ENCODE assay signal across 18 mouse cellular contexts in genomic region chr13:112366321-112367029, GRCm38 (mm10).
DNase-seq lines count a peak whose midpoint lies in the region; TF ChIP-seq lines count a peak whose summit lies in the region.
"Had no signal": no experiment of that assay in that cellular context is flagged by ENCODE, and none has a peak within 500 bp of the region (broad histone marks: within the 10 kb centered on the region; RNA-seq: fewer than 3 reads in every experiment).

No protein-coding gene starts in this region.

- no peak for TF ChIP-seq CTCF in gastrocnemius, adult 2 months (IDR thresholded peaks at IDR 0.05)

- no peak overlapping the region for H3K9ac ChIP-seq in ES-E14 (ENCODE audit: insufficient read depth, low read depth, low read length, poor library complexity, severe bottlenecking)
- H3K9ac ChIP-seq: embryonic facial prominence, embryonic 15.5 days; forebrain, embryonic 15.5 days; hindbrain, embryonic 13.5 days had no signal

- no peaks in the 10 kb centered on the region for H3K36me3 ChIP-seq in ES-E14 (ENCODE audit: control insufficient read depth, insufficient read depth, low read length, poor library complexity, severe bottlenecking)
- H3K36me3 ChIP-seq in splenic B cell, adult 2 months (ENCODE audit: control insufficient read depth, insufficient read depth, low read length, poor library complexity, severe bottlenecking): no peaks in the 10 kb centered on the region
- H3K36me3 ChIP-seq: embryonic facial prominence, embryonic 15.5 days; forebrain, embryonic 10.5 days; forebrain, embryonic 15.5 days; hindbrain, embryonic 13.5 days had no signal

- H3K27me3 ChIP-seq in splenic B cell, adult 2 months (ENCODE audit: control insufficient read depth, insufficient read depth, low read length, poor library complexity, severe bottlenecking): no peaks in the 10 kb centered on the region
- H3K27me3 ChIP-seq: embryonic facial prominence, embryonic 15.5 days; forebrain, embryonic 15.5 days; hindbrain, embryonic 13.5 days had no signal

- peak overlapping the region; percentile 79 for H3K27ac ChIP-seq in gastrocnemius, adult 2 months
- no peak overlapping the region for H3K27ac ChIP-seq in ES-E14 (ENCODE audit: insufficient read depth, low read depth, low read length, poor library complexity, severe bottlenecking)
- H3K27ac ChIP-seq: forebrain, embryonic 10.5 days; forebrain, embryonic 15.5 days; hindbrain, postnatal 0 days had no signal

- in situ Hi-C loops in ES-E14 (cut with MboI; ENCODE audit: low sequenced_read_pairs in 2 of 2, unreplicated experiment in 2 of 2): no loop called here

- intact Hi-C loops in gastrocnemius, adult 2 months (cut with DNase I): no loop called here

- no peak for DNase-seq in gastrocnemius, adult 2 months
- DNase-seq in gastrocnemius, adult 18-20 months (ENCODE audit: low spot score): no peak
- peak; percentile 15 to 29 for DNase-seq in B cell, adult 2 months
- DNase-seq in ES-E14 (ENCODE audit: low read depth, low spot score): no peak
- peak; percentile 65 for DNase-seq in splenic B cell, adult 2 months (ENCODE audit: low read depth, low spot score)
- no peak for DNase-seq in cerebellum, adult 18-20 months
- DNase-seq in embryo, embryonic 10.5 days (ENCODE audit: low spot score): no peak
- DNase-seq: adrenal gland, adult 2 months; adrenal gland, postnatal 25 days; cerebellum, adult 8-10 months; cerebellum, postnatal 25 days; kidney, adult 18-20 months had no signal

- H3K9me3 ChIP-seq in ES-E14 (ENCODE audit: control insufficient read depth, insufficient read depth, low read depth, low read length): no peaks in the 10 kb centered on the region
- H3K9me3 ChIP-seq: embryonic facial prominence, embryonic 15.5 days; forebrain, embryonic 10.5 days; forebrain, embryonic 15.5 days; hindbrain, embryonic 13.5 days had no signal

- H3K4me1 ChIP-seq in ES-E14 (ENCODE audit: control insufficient read depth in 2 of 2, insufficient read depth in 2 of 2, low read length in 2 of 2, poor library complexity in 1 of 2): peaks cover 2 to 9% of the 10 kb centered on the region in 2 experiments; a peak in 3 of 4 replicates
- H3K4me1 ChIP-seq: forebrain, embryonic 10.5 days; forebrain, embryonic 15.5 days; hindbrain, embryonic 13.5 days had no signal

- no peak overlapping the region for H3K4me3 ChIP-seq in gastrocnemius, adult 2 months
- H3K4me3 ChIP-seq in ES-E14 (ENCODE audit: insufficient read depth in 1 of 2, low read depth in 1 of 2, low read length in 2 of 2, poor library complexity in 1 of 2, severe bottlenecking in 1 of 2): no peak overlapping the region
- H3K4me3 ChIP-seq: embryonic facial prominence, embryonic 15.5 days; erythroblast, embryonic 14.5 days; forebrain, embryonic 10.5 days; forebrain, embryonic 15.5 days; hindbrain, embryonic 13.5 days had no signal

TF ChIP-seq in ES-E14, 5 proteins besides CTCF, POLR2A, EP300 and RAD21:
- no peak for TF ChIP-seq CHD2 (IDR thresholded peaks at IDR 0.05; ENCODE audit: low read depth, low read length)
- TF ChIP-seq HCFC1 (IDR thresholded peaks at IDR 0.05; ENCODE audit: borderline replicate concordance, insufficient read depth, low read length): peak; percentile 75; the same call in 1 of the 2 replicates
TF ChIP-seq in ES-E14: peak in this region for 1.

Comparison
In these comparisons a context has a peak if more than half of its experiments do, and no peak if none do; other contexts are left out.
1. DNase-seq: peak in B cell, adult 2 months (2 of 2) and splenic B cell, adult 2 months (single experiment); none in gastrocnemius, adult 2 months (single experiment), gastrocnemius, adult 18-20 months (single experiment), ES-E14 (single experiment), cerebellum, adult 18-20 months (0 of 2) and embryo, embryonic 10.5 days (single experiment).